ENCODE assay signal across 24 mouse cellular contexts in genomic region chr2:126920358-126921060, GRCm38 (mm10). TPM values are rescaled to one million over a fixed set of nuclear protein-coding genes. Genes with fewer than 3 reads are reported as not detected.
A peak's percentile ranks its signal among the peaks of the same experiment; 100 is the strongest.
DNase-seq lines count a peak whose midpoint lies in the region; ATAC-seq and TF ChIP-seq lines count a peak whose summit lies in the region.
"Had no signal": no experiment of that assay in that cellular context is flagged by ENCODE, and none has a peak within 500 bp of the region (broad histone marks: within the 10 kb centered on the region; RNA-seq: fewer than 3 reads in every experiment).

No protein-coding gene starts in this region.

- peak; percentile 81 for ATAC-seq in activated CD4-positive, CD25-positive, alpha-beta regulatory T cell, adult 4 months
- ATAC-seq: forebrain, embryonic 15.5 days; hindbrain, embryonic 16.5 days; liver, postnatal 0 days; lung, postnatal 0 days had no signal

- no peaks in the 10 kb centered on the region for H3K27me3 ChIP-seq in thymus, adult 2 months (ENCODE audit: control insufficient read depth, insufficient read depth, low read length)
- H3K27me3 ChIP-seq: embryonic facial prominence, embryonic 15.5 days; forebrain, embryonic 15.5 days; heart, embryonic 15.5 days; limb, embryonic 12.5 days; megakaryocyte, embryonic 14.5 days; neural tube, embryonic 13.5 days; stomach, embryonic 15.5 days had no signal

- WGBS in thymus, adult 2 months = 9% methylated on average over 12 of the region's 12 CpGs

- intact Hi-C loops in left cerebral cortex, postnatal 4 days (cut with DNase I) = no loop called here

- H3K27ac ChIP-seq in thymus, adult 2 months (ENCODE audit: control insufficient read depth, insufficient read depth, low read length) = peak overlapping the region; percentile 50; the same call in 1 of the 2 replicates
- H3K27ac ChIP-seq: embryonic facial prominence, embryonic 15.5 days; forebrain, embryonic 15.5 days; heart, embryonic 15.5 days; limb, embryonic 12.5 days; neural tube, embryonic 13.5 days; stomach, embryonic 15.5 days had no signal

- no peak for TF ChIP-seq CTCF in thymus, adult 2 months (IDR thresholded peaks at IDR 0.05; ENCODE audit: borderline replicate concordance, control insufficient read depth, extremely low read depth, insufficient read depth, low read length, poor library complexity)

- peak; percentile 2 for DNase-seq in left cerebral cortex, postnatal 4 days
- no peak for DNase-seq in left cerebral cortex, adult 8-10 months (ENCODE audit: low spot score in 2 of 2)
- DNase-seq in thymus, adult 2 months = peak; percentile 42
- peak; percentile 33 for DNase-seq in thymus, postnatal 4 days
- no peak for DNase-seq in cerebellum, adult 9-10 months
- no peak for DNase-seq in adipocyte (ENCODE audit: low spot score)
- no peak for DNase-seq in layer of hippocampus, adult 11-12 months (ENCODE audit: low spot score)
- DNase-seq: adrenal gland, postnatal 25 days; cerebellum, adult 8-10 months; heart, postnatal 4 days; kidney, adult 18-20 months; kidney, postnatal 10 days; liver, postnatal 0 days; midbrain, embryonic 14.5 days had no signal

- peaks cover 61% of the 10 kb centered on the region for H3K36me3 ChIP-seq in thymus, adult 2 months (ENCODE audit: control insufficient read depth, insufficient read depth, low read length)

- TF ChIP-seq POLR2A in thymus, adult 2 months (IDR thresholded peaks at IDR 0.05; ENCODE audit: control insufficient read depth, extremely low read depth, insufficient read depth, low read length, poor library complexity) = no peak

- H3K4me1 ChIP-seq in thymus, adult 2 months (replicated peaks; ENCODE audit: control insufficient read depth, insufficient read depth, low read length) = peaks cover 9% of the 10 kb centered on the region
- H3K4me1 ChIP-seq: embryonic facial prominence, embryonic 15.5 days; forebrain, embryonic 15.5 days; heart, embryonic 15.5 days; limb, embryonic 12.5 days; megakaryocyte, embryonic 14.5 days; neural tube, embryonic 13.5 days; stomach, embryonic 15.5 days had no signal

- no peak overlapping the region for H3K4me3 ChIP-seq in thymus, adult 2 months (ENCODE audit: control insufficient read depth, insufficient read depth, low read length)
- H3K4me3 ChIP-seq: embryonic facial prominence, embryonic 15.5 days; forebrain, embryonic 15.5 days; heart, embryonic 15.5 days; limb, embryonic 12.5 days; megakaryocyte, embryonic 14.5 days; neural tube, embryonic 13.5 days; stomach, embryonic 15.5 days had no signal

RNA-seq across cellular contexts. Expression of gene Sppl2a, which starts 12.5 kb away (rescaled TPM):
- total RNA-seq in left cerebral cortex, postnatal 4 days (2021) = 10 to 100 TPM; 31.6 to 32.4 TPM
- 10 to 100 TPM; 25.7 to 31.8 (median 26.8) TPM for total RNA-seq in left cerebral cortex, adult 8-10 months (2022)
- polyA plus RNA-seq in activated CD4-positive, CD25-positive, alpha-beta regulatory T cell, adult 4 months (2017; shearing (Covaris generic)) = 10 to 100 TPM; 63.4 to 75.3 TPM
- polyA plus RNA-seq in thymus, adult 2 months (2012; rRNA removed) = 23.4 and 24.3 TPM in 2 replicates

RNA-seq across cellular contexts. Expression of gene Trpm7, which starts 44.5 kb away (rescaled TPM):
- total RNA-seq in left cerebral cortex, postnatal 4 days (2021) = 10 to 100 TPM; 44.2 to 46.5 TPM
- 10 to 100 TPM; 34.5 to 41.1 (median 37.3) TPM for total RNA-seq in left cerebral cortex, adult 8-10 months (2022)
- 10 to 100 TPM; 49.8 to 55.8 TPM for polyA plus RNA-seq in activated CD4-positive, CD25-positive, alpha-beta regulatory T cell, adult 4 months (2017; shearing (Covaris generic))
- polyA plus RNA-seq in thymus, adult 2 months (2012; rRNA removed) = 10.3 and 11.6 TPM in 2 replicates

Comparison
In these comparisons a context has a peak if more than half of its experiments do, and no peak if none do; other contexts are left out.
1. DNase-seq: peak in left cerebral cortex, postnatal 4 days (single experiment), thymus, adult 2 months (single experiment) and thymus, postnatal 4 days (single experiment); none in left cerebral cortex, adult 8-10 months (0 of 2), cerebellum, adult 9-10 months (single experiment), adipocyte (single experiment) and layer of hippocampus, adult 11-12 months (single experiment).